Mouse (Mus musculus) kidney, embryonic 16.5 days (tissue): ENCODE data around the gene Lrg1. TPM values are rescaled to one million over a fixed set of nuclear protein-coding genes. Genes with fewer than 3 reads are reported as not detected.
"Not testable (repeated sequence)": the region's sequence is repeated elsewhere in the genome, so short reads cannot be mapped to it uniquely, and the experiment has no call there.

Source experiments
- ATAC-seq: fragments of 200-750 bp; cut with Nextera tagmentation; 2 replicates; pipeline ENCODE4 v1.8.0; 2017; ENCODE audit warnings: moderate TSS enrichment; ENCODE audit not compliant: low FRiP score, low TSS enrichment
- H3K27ac ChIP-seq: fragments of 300-500 bp; sonication (generic); 2 replicates; pipeline ENCODE4 v1.5.1; 2014; ENCODE audit warnings: low read length
- H3K27me3 ChIP-seq: fragments of 300-500 bp; sonication (generic); 2 replicates; pipeline ENCODE4 v1.6.1; 2014; ENCODE audit warnings: low read length, control low read depth, mixed read lengths; ENCODE audit not compliant: insufficient read depth
- H3K36me3 ChIP-seq: fragments of 300-500 bp; sonication (generic); 2 replicates; pipeline ENCODE4 v1.6.1; 2014; ENCODE audit warnings: low read length, control low read depth, mixed read lengths; ENCODE audit not compliant: insufficient read depth
- H3K4me1 ChIP-seq: fragments of 300-500 bp; sonication (generic); 2 replicates; pipeline ENCODE4 v1.6.1; 2014; ENCODE audit warnings: low read length, control low read depth, mixed read lengths; ENCODE audit not compliant: insufficient read depth
- H3K4me2 ChIP-seq: fragments of 300-500 bp; sonication (generic); replicated peaks from 2 replicates; pipeline ENCODE4 v1.6.1; 2014; ENCODE audit warnings: low read depth, low read length
- H3K4me3 ChIP-seq: fragments of 300-500 bp; sonication (generic); 2 replicates; pipeline ENCODE4 v1.5.1; 2014; ENCODE audit warnings: mild to moderate bottlenecking, low read length
- H3K9ac ChIP-seq: fragments of 300-500 bp; sonication (generic); replicated peaks from 2 replicates; pipeline ENCODE4 v1.6.1; 2014; ENCODE audit warnings: low read length
- H3K9me3 ChIP-seq: fragments of 300-500 bp; sonication (generic); 2 replicates; pipeline ENCODE4 v1.6.1; 2016; ENCODE audit warnings: low read length, control low read depth
- WGBS: fragments of 180-500 bp; shearing (Covaris S2); extraction: QIAGEN DNeasy Blood & Tissue Kit; methylation state at CpG from one replicate; pipeline ENCODE4 v1.1.7; 2014; 5-methylcytosine and 5-hydroxymethylcytosine counted together
- polyA plus RNA-seq: library from polyadenylated mRNA; unstranded; fragments of >200 nt; fragmentation: Nextera tagmentation; extraction: Ambion mirVana; gene quantifications from 2 replicates; pipeline ENCODE4 v1.2.1, GENCODE M21; 2015

The Lrg1 gene
- polyA plus RNA-seq, 1 experiment from 2014 or later: 0.62 TPM

DNA sequence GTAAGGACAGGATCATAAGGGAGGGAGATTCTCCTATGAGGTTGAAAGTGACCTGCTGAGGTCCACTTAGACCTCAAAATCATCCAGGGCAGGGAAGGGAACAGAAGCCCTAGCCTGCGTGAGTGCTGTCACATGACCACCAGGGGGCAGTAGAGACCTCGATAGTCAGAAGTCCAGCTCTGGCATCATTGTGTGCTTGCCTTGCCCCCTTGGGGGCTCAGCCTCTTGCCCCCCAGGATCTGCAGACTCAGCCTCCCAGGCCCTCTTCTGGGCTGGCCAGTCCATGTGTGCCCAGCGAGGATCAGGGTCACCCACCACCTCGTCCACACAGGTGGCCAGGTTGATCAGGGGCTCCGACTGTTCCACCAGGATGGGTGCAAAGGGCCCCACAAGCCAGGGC lies 9.9 kb downstream of the Lrg1 start:
- no peaks in the 10 kb centered on the region for H3K36me3 ChIP-seq
- H3K9me3 ChIP-seq: no peaks in the 10 kb centered on the region
- ATAC-seq: peak; percentile 23; the same call in 1 of the 2 replicates
- 0 out of 2 replicates have a peak, but pooled peaks cover under 1% of the 10 kb centered on the region for H3K4me1 ChIP-seq
- no peak overlapping the region for H3K4me2 ChIP-seq
- H3K9ac ChIP-seq: no peak overlapping the region
- H3K27ac ChIP-seq: no peak overlapping the region
- no peak overlapping the region for H3K4me3 ChIP-seq
- H3K27me3 ChIP-seq: peaks cover 4% of the 10 kb centered on the region; the same call in 1 of the 2 replicates
- 43% methylated on average over 5 of the region's 5 CpGs for WGBS

GRCm38 (mm10) chr17:56111021-56111420 lies 10.8 kb downstream of the Lrg1 start:
- no peaks in the 10 kb centered on the region for H3K9me3 ChIP-seq
- no peak overlapping the region for H3K4me3 ChIP-seq
- no peak overlapping the region for H3K4me2 ChIP-seq
- H3K27ac ChIP-seq: no peak overlapping the region
- H3K9ac ChIP-seq: no peak overlapping the region
- no peaks in the 10 kb centered on the region for H3K4me1 ChIP-seq
- ATAC-seq: no peak
- H3K27me3 ChIP-seq: no peaks in the 10 kb centered on the region; the same call in 1 of the 2 replicates
- WGBS: 64% methylated on average over 1 of the region's 1 CpGs
- H3K36me3 ChIP-seq: no peaks in the 10 kb centered on the region

DNA sequence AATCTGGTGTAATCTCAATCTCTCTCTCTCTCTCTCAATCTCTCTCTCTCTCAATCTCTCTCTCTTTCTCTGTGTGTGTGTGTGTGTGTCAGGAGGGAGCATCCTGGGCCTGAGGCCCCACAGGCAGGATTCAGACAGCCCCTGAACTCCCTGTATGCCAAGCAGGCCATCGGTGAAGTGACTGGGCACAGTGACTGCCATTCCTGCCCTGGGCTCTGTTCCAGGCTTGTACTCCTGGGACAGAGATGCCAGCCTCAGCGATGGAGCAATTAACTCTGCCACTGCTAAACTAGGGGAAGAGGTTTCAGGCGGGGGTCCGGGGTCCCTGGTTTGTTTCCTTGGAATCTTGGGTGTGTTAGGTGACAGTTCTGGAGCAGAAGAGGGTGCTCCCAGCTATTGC lies 11.2 kb downstream of the Lrg1 start:
- Histone ChIP-seq H3K4me1 (no peaks in the 10 kb centered on the region), H3K9ac (no peak overlapping the region), H3K27ac (no peak overlapping the region), H3K4me3 (no peak overlapping the region), H3K27me3 (no peaks in the 10 kb centered on the region), H3K4me2 (no peak overlapping the region), H3K36me3 (no peaks in the 10 kb centered on the region), H3K9me3 (no peaks in the 10 kb centered on the region)
- no peak for ATAC-seq
- WGBS: 72% methylated on average over 4 of the region's 4 CpGs

- WGBS: 56% methylated on average over 10 of the region's 10 CpGs
- Histone ChIP-seq H3K36me3 (no peaks in the 10 kb centered on the region), H3K4me3 (no peak within 1 kb of the TSS), H3K27ac (no peak within 1 kb of the TSS), H3K9me3 (no peaks in the 10 kb centered on the region), H3K27me3 (no peaks in the 10 kb centered on the region), H3K4me1 (no peaks in the 10 kb centered on the region), H3K4me2 (no peak within 1 kb of the TSS), H3K9ac (no peak within 1 kb of the TSS)
- 0 out of 2 replicates have a peak, but pooled peaks have one; percentile 35 for ATAC-seq
Measured at GRCm38 (mm10) chr17:56109219-56110051, 12.4 kb downstream of the Lrg1 start, which contains the start of gene Plin4. TSS of gene Plin4 (minus strand) at chr17:56109803.

- H3K36me3 ChIP-seq: no peaks in the 10 kb centered on the region
- WGBS: 85% methylated on average over 6 of the region's 6 CpGs
- no peak overlapping the region for H3K27ac ChIP-seq
- H3K4me2 ChIP-seq: no peak overlapping the region
- 0 out of 2 replicates have a peak, but pooled peaks have one; percentile 9 for ATAC-seq
- no peak overlapping the region for H3K9ac ChIP-seq
- H3K4me3 ChIP-seq: no peak overlapping the region
- no peaks in the 10 kb centered on the region for H3K4me1 ChIP-seq
- no peaks in the 10 kb centered on the region for H3K27me3 ChIP-seq
- H3K9me3 ChIP-seq: no peaks in the 10 kb centered on the region
Measured at GRCm38 (mm10) chr17:56108334-56109044, 13.3 kb downstream of the Lrg1 start.

DNA sequence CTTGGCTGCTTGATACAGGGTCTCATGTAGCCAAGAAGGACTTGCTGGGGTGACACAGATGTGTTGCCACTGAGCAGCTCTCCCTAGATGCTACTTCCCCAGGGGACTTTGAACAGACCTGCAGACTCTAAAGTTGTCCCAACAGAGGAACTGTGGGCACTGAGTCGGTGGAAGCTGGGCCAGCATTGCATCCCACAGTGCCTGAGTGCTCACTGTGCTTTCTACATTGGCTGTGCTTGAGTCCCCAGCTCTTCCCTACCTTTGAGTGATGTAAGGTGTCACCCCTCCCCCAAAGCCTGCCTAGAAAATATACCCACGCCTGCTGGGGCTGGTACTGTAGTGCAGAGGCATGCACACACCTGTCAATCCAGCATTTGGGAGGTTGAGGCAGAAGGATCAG lies 14.1 kb downstream of the Lrg1 start:
- H3K9me3 ChIP-seq: no peaks in the 10 kb centered on the region
- ATAC-seq: no peak
- no peak overlapping the region for H3K4me3 ChIP-seq
- 68% methylated on average over 2 of the region's 2 CpGs for WGBS
- H3K36me3 ChIP-seq: 0 out of 2 replicates have a peak, but pooled peaks cover 7% of the 10 kb centered on the region
- no peak overlapping the region for H3K9ac ChIP-seq
- H3K4me2 ChIP-seq: no peak overlapping the region
- H3K4me1 ChIP-seq: no peaks in the 10 kb centered on the region
- H3K27ac ChIP-seq: no peak overlapping the region
- no peaks in the 10 kb centered on the region for H3K27me3 ChIP-seq

- Histone ChIP-seq H3K36me3 (peaks cover 13% of the 10 kb centered on the region), H3K27ac (no peak overlapping the region), H3K9me3 (no peaks in the 10 kb centered on the region), H3K4me1 (no peaks in the 10 kb centered on the region), H3K4me3 (no peak overlapping the region), H3K9ac (no peak overlapping the region), H3K4me2 (no peak overlapping the region), H3K27me3 (no peaks in the 10 kb centered on the region)
- whole genome bisulfite sequencing: 64% methylated on average over 4 of the region's 4 CpGs
- ATAC-seq: no peak
Measured at GRCm38 (mm10) chr17:56106981-56107380, 14.8 kb downstream of the Lrg1 start.

GRCm38 (mm10) chr17:56106436-56106835 lies 15.4 kb downstream of the Lrg1 start:
- not testable (repeated sequence) for H3K4me3 ChIP-seq, H3K27me3 ChIP-seq, H3K9me3 ChIP-seq, H3K4me2 ChIP-seq, H3K4me1 ChIP-seq, ATAC-seq, H3K9ac ChIP-seq, H3K27ac ChIP-seq
- peaks cover 19% of the 10 kb centered on the region for H3K36me3 ChIP-seq
- 96% methylated on average over 4 of the region's 4 CpGs for WGBS

DNA sequence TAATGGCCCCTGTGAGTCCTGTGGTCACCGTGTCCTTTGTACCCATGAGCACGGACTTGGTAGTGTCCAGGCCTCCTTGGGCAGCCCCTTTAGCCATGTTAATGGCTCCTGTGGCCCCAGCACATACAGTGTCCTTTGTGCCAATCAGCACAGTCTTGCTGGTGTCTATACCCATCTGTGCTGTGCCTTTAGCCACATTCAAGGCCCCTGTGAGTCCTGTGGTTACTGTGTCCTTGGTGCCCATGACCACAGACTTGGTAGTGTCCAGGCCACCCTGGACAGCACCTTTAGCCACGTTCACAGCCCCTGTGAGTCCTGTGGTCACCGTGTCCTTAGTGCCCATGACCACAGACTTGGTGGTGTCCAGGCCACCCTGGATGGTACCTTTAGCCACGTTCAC lies 17.0 kb downstream of the Lrg1 start:
- H3K9ac ChIP-seq, H3K4me1 ChIP-seq, H3K4me2 ChIP-seq, H3K4me3 ChIP-seq, ATAC-seq, H3K27ac ChIP-seq, H3K27me3 ChIP-seq, H3K9me3 ChIP-seq: not testable (repeated sequence)
- H3K36me3 ChIP-seq: peaks cover 32% of the 10 kb centered on the region
- WGBS: 88% methylated on average over 2 of the region's 5 CpGs
